Mouse (Mus musculus): ENCODE data around the gene Clec16a. TPM values are rescaled to one million over a fixed set of nuclear protein-coding genes. Genes with fewer than 3 reads are reported as not detected.
A peak's percentile ranks its signal among the peaks of the same experiment; 100 is the strongest.

The Clec16a gene
- total and polyA plus RNA-seq, 3 experiments, result 20.0 to 24.2 (median 20.5) TPM

DNA sequence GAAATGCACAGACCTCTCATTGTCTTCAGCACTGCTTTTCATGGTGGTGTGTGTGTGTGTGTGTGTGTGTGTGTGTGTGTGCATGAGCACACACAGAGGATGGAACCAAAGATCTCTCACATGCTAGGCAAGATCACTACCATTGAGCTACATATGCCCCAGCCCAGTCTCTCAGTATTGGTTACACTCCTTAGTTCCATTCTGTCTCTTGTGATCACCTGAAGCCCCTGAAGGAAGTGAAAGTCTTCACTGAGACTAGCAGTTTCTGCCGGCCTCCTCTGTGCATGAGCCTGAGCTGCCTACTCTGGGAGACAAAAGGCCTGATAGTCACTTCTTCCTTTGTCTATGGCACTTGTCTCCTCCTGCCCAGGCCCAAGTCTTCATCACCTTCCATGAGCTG lies 46.0 kb upstream of the Clec16a start:
- peak; percentile 86 for DNase-seq (ENCODE audit: extremely low read depth)
- Histone ChIP-seq H3K4me2 (ENCODE audit: insufficient read depth, low read depth, poor library complexity, severe bottlenecking) (peak overlapping the region; percentile 48), H3K9me3 (replicated peaks; ENCODE audit: low read length) (no peaks in the 10 kb centered on the region), H3K79me2 (replicated peaks; ENCODE audit: control insufficient read depth, extremely low read depth, insufficient read depth, poor library complexity, severe bottlenecking) (no peaks in the 10 kb centered on the region), H3K4me3 (replicated peaks in 1 of 3; ENCODE audit: low read depth in 2 of 3, low read length in 2 of 3, poor library complexity in 1 of 3) (no peak overlapping the region), H3K4me1 (ENCODE audit: control insufficient read depth in 1 of 2, insufficient read depth in 2 of 2) (peaks cover 38 to 78% of the 10 kb centered on the region in 2 experiments), H3K36me3 (replicated peaks in 1 of 2; ENCODE audit: control insufficient read depth in 1 of 2, insufficient read depth in 1 of 2, low read length in 1 of 2) (peaks cover 22 to 80% of the 10 kb centered on the region in 2 experiments), H3K27me3 (replicated peaks) (no peaks in the 10 kb centered on the region), H3K27ac (ENCODE audit: insufficient read depth, low read depth) (peak overlapping the region; percentile 79), H3K9ac (ENCODE audit: insufficient read depth, low read depth) (0 out of 2 replicates have a peak overlapping the region, but pooled peaks have one; percentile 2)
- dilution Hi-C loops (cut with MboI; ENCODE audit: extremely low pct_ligation_motif_present, extremely low pct_unique_long_range_greater_than_20kb, low sequenced_read_pairs) (no loop called here), in situ Hi-C loops (cut with MboI; ENCODE audit: low pct_ligation_motif_present, low pct_unique_long_range_greater_than_20kb, low sequenced_read_pairs) (no loop called here)
- TF ChIP-seq ELF1 (IDR thresholded peaks at IDR 0.05; ENCODE audit: low read depth, low read length) (0 out of 2 replicates have a peak, but pooled peaks have one; percentile 42), POLR2AphosphoS2 (IDR thresholded peaks at IDR 0.05; ENCODE audit: low read depth, low read length) (no peak), NELFE (IDR thresholded peaks at IDR 0.05; ENCODE audit: low read depth, low read length) (0 out of 2 replicates have a peak, but pooled peaks have one; percentile 15), ZC3H11A (IDR thresholded peaks at IDR 0.05; ENCODE audit: low read depth, low read length) (no peak), USF1 (IDR thresholded peaks at IDR 0.05; ENCODE audit: low read depth, low read length) (no peak; the same call in 1 of the 2 replicates), MYC (IDR thresholded peaks at IDR 0.05; ENCODE audit: low read depth, low read length) (peak; percentile 80), USF2 (conservative IDR thresholded peaks at IDR 0.05; ENCODE audit: low read depth, low read length) (no peak), SIN3A (IDR thresholded peaks at IDR 0.05; ENCODE audit: low read length) (peak; percentile 83), GABPA (IDR thresholded peaks at IDR 0.05; ENCODE audit: insufficient replicate concordance, low read depth, low read length) (no peak), ZMIZ1 (IDR thresholded peaks at IDR 0.05; ENCODE audit: low read depth, low read length) (no peak), RAD21 (IDR thresholded peaks at IDR 0.05; ENCODE audit: low read depth, low read length) (no peak), EP300 (IDR thresholded peaks at IDR 0.05; ENCODE audit: low read length) (peak; percentile 97), SMC3 (IDR thresholded peaks at IDR 0.05; ENCODE audit: low read depth, low read length) (peak; percentile 22), CHD2 (IDR thresholded peaks at IDR 0.05; ENCODE audit: low read length) (0 out of 2 replicates have a peak, but pooled peaks have one; percentile 26), UBTF (IDR thresholded peaks at IDR 0.05; ENCODE audit: low read depth, low read length) (no peak; the same call in 1 of the 2 replicates), CTCF (conservative IDR thresholded peaks at IDR 0.05 in 1 of 2, IDR thresholded peaks at IDR 0.05 in 1 of 2; ENCODE audit: low read depth in 2 of 2, low read length in 2 of 2) (no peak), IRF4 (IDR thresholded peaks at IDR 0.05; ENCODE audit: low read depth, low read length) (peak; percentile 97), ZKSCAN1 (IDR thresholded peaks at IDR 0.05; ENCODE audit: borderline replicate concordance, low read depth, low read length) (no peak), TBP (conservative IDR thresholded peaks at IDR 0.05; ENCODE audit: low read depth, low read length) (0 out of 2 replicates have a peak, but pooled peaks have one; percentile 36), MAX (IDR thresholded peaks at IDR 0.05; ENCODE audit: low read length) (peak; percentile 81; the same call in 1 of the 2 replicates), ETS1 (conservative IDR thresholded peaks at IDR 0.05; ENCODE audit: low read depth, low read length) (peak; percentile 83), CHD1 (IDR thresholded peaks at IDR 0.05; ENCODE audit: low read depth, low read length) (no peak; the same call in 1 of the 2 replicates), TCF12 (IDR thresholded peaks at IDR 0.05; ENCODE audit: low read depth, low read length) (peak; percentile 53), HCFC1 (IDR thresholded peaks at IDR 0.05; ENCODE audit: low read depth, low read length) (no peak; the same call in 1 of the 2 replicates), MAFK (IDR thresholded peaks at IDR 0.05; ENCODE audit: insufficient replicate concordance, low read length) (0 out of 2 replicates have a peak, but pooled peaks have one; percentile 44), BHLHE40 (IDR thresholded peaks at IDR 0.05; ENCODE audit: low read depth, low read length) (peak; percentile 80), JUND (conservative IDR thresholded peaks at IDR 0.05; ENCODE audit: low read depth, low read length) (peak; percentile 52), NRF1 (IDR thresholded peaks at IDR 0.05; ENCODE audit: low read depth, low read length) (no peak), PAX5 (IDR thresholded peaks at IDR 0.05; ENCODE audit: low read length) (no peak), POLR2A (IDR thresholded peaks at IDR 0.05; ENCODE audit: low read depth, low read length) (no peak), E2F4 (IDR thresholded peaks at IDR 0.05; ENCODE audit: insufficient replicate concordance, low read depth, low read length) (no peak), ZNF384 (IDR thresholded peaks at IDR 0.05; ENCODE audit: low read depth, low read length) (no peak), JUN (IDR thresholded peaks at IDR 0.05; ENCODE audit: insufficient read depth, low read depth, low read length) (peak; percentile 39; the same call in 1 of the 2 replicates), RCOR1 (conservative IDR thresholded peaks at IDR 0.05; ENCODE audit: low read depth, low read length) (peak; percentile 81; the same call in 1 of the 2 replicates), MAZ (IDR thresholded peaks at IDR 0.05; ENCODE audit: low read depth, low read length) (peak; percentile 66; the same call in 1 of the 2 replicates), MXI1 (IDR thresholded peaks at IDR 0.05; ENCODE audit: low read depth, low read length) (peak; percentile 80), MEF2A (IDR thresholded peaks at IDR 0.05; ENCODE audit: borderline replicate concordance, low read depth, low read length) (peak; percentile 71; the same call in 1 of the 2 replicates), KAT2A (IDR thresholded peaks at IDR 0.05; ENCODE audit: insufficient replicate concordance, low read length) (no peak)
